Mouse (Mus musculus) megakaryocyte-erythroid progenitor cell, adult 5 weeks (primary cell): ENCODE data around the gene Htra3. TPM values are rescaled to one million over a fixed set of nuclear protein-coding genes. Genes with fewer than 3 reads are reported as not detected.

Source experiments
- polyA plus RNA-seq: library from polyadenylated mRNA; stranded (reverse); fragments of >175 nt; gene quantifications from 2 replicates; pipeline ENCODE4 v1.2.3, GENCODE M21; 2012

Htra3 gene
- polyA plus RNA-seq = 0.31 and 1.0 TPM in 2 replicates

GRCm38 (mm10) chr5:35679256-35680155, at the start of gene Htra3:
TSS of gene Htra3 (minus strand) at chr5:35679782.

Other genes with a start within 250 kb of the Htra3 start
- gene Cpz, start 154.1 kb downstream of the Htra3 start, polyA plus RNA-seq = not detected in 2 replicates
- gene Trmt44, start 104.7 kb downstream of the Htra3 start, polyA plus RNA-seq = 3.1 and 3.3 TPM in 2 replicates
- gene Acox3, start 96.7 kb downstream of the Htra3 start, polyA plus RNA-seq = 12.9 and 14.7 TPM in 2 replicates
- gene Sh3tc1, start 60.2 kb upstream of the Htra3 start, polyA plus RNA-seq = 11.0 and 11.7 TPM in 2 replicates
- gene Ablim2, start 78.1 kb upstream of the Htra3 start, polyA plus RNA-seq = 0.17 and 0.84 TPM in 2 replicates
- 4.0 and 4.5 TPM in 2 replicates for gene Afap1, start 213.5 kb upstream of the Htra3 start, polyA plus RNA-seq